Mouse (Mus musculus): ENCODE data around the gene Mmd2. TPM values are rescaled to one million over a fixed set of nuclear protein-coding genes. Genes with fewer than 3 reads are reported as not detected.

Mmd2 gene
- polyA plus RNA-seq, 1 experiment from 2014 or later = 4.8 TPM

GRCm38 (mm10) chr5:142550706-142551652, 57.6 kb downstream of the Mmd2 start, which contains the start of gene Radil:
Radil (minus strand) TSS chr5:142551098.
- peak within 1 kb of the TSS; percentile 89 for H3K27ac ChIP-seq
- H3K9me3 ChIP-seq = no peaks in the 10 kb centered on the region
- H3K27me3 ChIP-seq (ENCODE audit: insufficient read depth, poor library complexity, severe bottlenecking) = no peaks in the 10 kb centered on the region
- 3% methylated on average over 76 of the region's 80 CpGs for WGBS
- peaks cover 42% of the 10 kb centered on the region for H3K4me1 ChIP-seq
- DNase-seq (ENCODE audit: low spot score) = peak; percentile 98
- no peaks in the 10 kb centered on the region for H3K36me3 ChIP-seq
- H3K4me3 ChIP-seq = peak within 1 kb of the TSS; percentile 82

DNA sequence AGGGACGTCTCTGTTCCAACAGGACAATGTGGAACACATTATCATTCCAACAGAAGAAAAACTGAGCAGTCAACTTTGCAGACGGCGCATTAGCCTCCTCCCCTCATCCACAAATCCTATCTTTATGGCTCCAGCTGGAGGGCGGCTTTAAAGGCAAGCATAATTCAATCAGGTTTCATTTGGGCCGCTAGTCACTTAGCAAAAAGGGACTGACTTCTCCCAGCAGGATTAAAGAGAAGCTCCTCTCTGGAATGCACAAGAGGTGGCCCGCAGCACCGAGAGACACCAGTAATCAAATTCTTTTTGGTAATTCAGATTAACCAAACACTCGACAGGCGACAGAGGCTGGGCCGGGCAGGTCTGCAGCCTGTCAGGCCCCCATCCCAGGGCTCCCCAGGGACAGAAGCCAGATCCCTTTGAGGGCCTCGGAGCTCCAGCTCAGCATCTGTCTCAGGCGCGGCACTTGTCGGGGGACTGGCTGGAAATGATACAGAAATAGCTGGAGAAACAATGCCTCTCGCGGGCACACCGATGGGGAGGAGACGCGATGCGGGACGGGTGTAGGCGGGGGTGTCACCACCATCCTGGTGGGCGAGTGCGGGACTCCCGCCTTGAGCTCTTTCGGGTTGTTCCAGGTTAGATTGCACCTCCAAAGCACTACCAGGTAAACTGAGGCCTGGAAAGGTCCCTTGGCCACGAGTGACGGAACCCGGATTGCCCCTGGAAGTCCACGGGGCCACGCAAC, 58.5 kb downstream of the Mmd2 start:
- DNase-seq (ENCODE audit: low spot score) = peak; percentile 92
- Histone ChIP-seq H3K36me3 (no peaks in the 10 kb centered on the region), H3K27me3 (ENCODE audit: insufficient read depth, poor library complexity, severe bottlenecking) (no peaks in the 10 kb centered on the region), H3K27ac (peak overlapping the region; percentile 89), H3K9me3 (no peaks in the 10 kb centered on the region), H3K4me3 (peak overlapping the region; percentile 82), H3K4me1 (peaks cover 51% of the 10 kb centered on the region)
- WGBS = 1% methylated on average over 31 of the region's 31 CpGs

GRCm38 (mm10) chr5:142549441-142549840, 59.2 kb downstream of the Mmd2 start:
- DNase-seq (ENCODE audit: low spot score) = no peak
- no peaks in the 10 kb centered on the region for H3K36me3 ChIP-seq
- H3K27ac ChIP-seq = peak overlapping the region; percentile 89
- H3K4me3 ChIP-seq = peak overlapping the region; percentile 82; the same call in 1 of the 2 replicates
- H3K4me1 ChIP-seq = peaks cover 58% of the 10 kb centered on the region
- H3K27me3 ChIP-seq (ENCODE audit: insufficient read depth, poor library complexity, severe bottlenecking) = no peaks in the 10 kb centered on the region
- H3K9me3 ChIP-seq = no peaks in the 10 kb centered on the region
- WGBS = 34% methylated on average over 9 of the region's 9 CpGs

DNA sequence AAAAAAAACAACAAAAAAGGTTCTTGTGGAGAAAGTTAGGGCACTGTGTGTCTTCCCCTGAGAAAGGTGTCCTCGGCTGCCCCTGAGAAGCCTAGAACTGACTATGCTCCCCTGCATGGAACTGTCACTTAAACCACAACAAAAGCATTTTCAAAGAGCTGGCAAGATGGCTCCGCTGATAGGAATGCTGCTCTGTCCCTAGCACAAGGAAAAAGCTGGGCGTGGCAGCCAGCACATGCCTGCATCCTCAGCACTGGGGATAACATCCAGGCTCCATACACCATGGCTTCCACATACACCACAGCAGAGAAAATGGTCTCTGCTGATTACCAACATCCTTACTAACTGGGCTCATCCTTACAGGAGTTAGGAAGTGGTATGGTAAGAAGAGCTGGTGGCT, 61.5 kb downstream of the Mmd2 start:
- no peaks in the 10 kb centered on the region for H3K27me3 ChIP-seq (ENCODE audit: insufficient read depth, poor library complexity, severe bottlenecking)
- H3K4me3 ChIP-seq = no peak overlapping the region
- peaks cover 5% of the 10 kb centered on the region; the same call in 1 of the 2 replicates for H3K36me3 ChIP-seq
- H3K9me3 ChIP-seq = no peaks in the 10 kb centered on the region
- WGBS = 69% methylated on average over 3 of the region's 3 CpGs
- peaks cover 75% of the 10 kb centered on the region for H3K4me1 ChIP-seq
- no peak overlapping the region for H3K27ac ChIP-seq
- no peak for DNase-seq (ENCODE audit: low spot score)

DNA sequence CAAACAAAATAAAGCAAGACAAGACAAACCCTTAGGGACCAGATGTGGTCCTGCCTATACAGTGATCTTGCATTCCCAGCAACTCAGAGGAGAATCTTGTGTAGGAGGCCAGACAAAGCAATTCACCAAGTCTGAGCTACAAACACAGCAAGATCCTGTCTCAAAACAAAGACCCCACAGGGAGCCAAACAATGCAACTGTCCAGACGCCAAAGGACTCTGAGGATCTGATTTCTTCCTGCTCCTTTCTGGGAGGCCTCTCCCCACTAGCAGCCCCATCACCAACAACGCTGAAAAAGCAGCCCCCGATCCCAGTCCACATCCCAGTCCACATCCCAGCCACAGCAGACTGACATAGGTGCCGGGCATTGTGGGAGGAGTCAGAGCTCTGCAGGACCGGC, 62.3 kb downstream of the Mmd2 start:
- WGBS = 20% methylated on average over 5 of the region's 5 CpGs
- DNase-seq (ENCODE audit: low spot score) = no peak
- no peak overlapping the region for H3K4me3 ChIP-seq
- peaks cover 82% of the 10 kb centered on the region for H3K4me1 ChIP-seq
- peak overlapping the region; percentile 81 for H3K27ac ChIP-seq
- H3K9me3 ChIP-seq = no peaks in the 10 kb centered on the region
- no peaks in the 10 kb centered on the region for H3K27me3 ChIP-seq (ENCODE audit: insufficient read depth, poor library complexity, severe bottlenecking)
- peaks cover 5% of the 10 kb centered on the region; the same call in 1 of the 2 replicates for H3K36me3 ChIP-seq

DNA sequence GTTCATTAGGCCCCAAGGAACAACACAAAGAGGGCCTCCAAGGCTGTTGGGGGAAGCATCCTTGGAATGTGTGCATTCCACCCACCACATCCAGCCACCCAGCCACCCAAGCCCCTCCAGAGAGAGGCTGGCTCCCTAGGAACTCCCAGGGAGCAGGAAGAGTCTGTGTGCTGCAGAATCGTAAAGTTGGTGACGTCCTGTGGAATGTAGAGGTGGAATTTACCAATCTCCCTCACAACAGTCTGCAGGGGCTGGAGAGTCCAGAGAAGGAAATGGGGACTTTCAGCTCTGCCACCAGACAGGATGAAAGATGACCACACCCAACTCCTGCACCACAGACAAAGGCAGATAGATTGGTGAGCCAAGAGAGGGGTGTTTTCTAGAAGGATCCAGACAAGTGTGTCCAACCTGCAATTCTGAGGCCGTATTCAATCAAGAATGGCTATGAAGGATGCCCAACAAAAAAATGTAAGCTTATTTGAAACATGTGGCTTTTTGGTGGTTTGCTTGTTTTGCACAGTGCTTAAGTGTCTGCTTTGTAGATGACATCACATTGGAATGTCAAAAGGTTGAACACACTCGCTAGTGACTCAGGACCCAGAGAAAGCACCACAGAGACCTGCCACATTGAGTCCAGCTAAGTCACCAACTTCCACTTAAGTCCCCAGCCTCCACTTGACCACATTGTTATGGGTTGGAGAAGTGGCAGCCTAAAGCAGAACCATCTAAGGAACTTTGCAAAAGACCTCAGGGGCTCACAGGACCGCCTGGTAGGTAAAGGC, 63.4 kb downstream of the Mmd2 start:
- Histone ChIP-seq H3K4me1 (peaks cover 83% of the 10 kb centered on the region), H3K4me3 (peak overlapping the region; percentile 18; the same call in 1 of the 2 replicates), H3K36me3 (peaks cover 5% of the 10 kb centered on the region; the same call in 1 of the 2 replicates), H3K27ac (peak overlapping the region; percentile 81), H3K27me3 (ENCODE audit: insufficient read depth, poor library complexity, severe bottlenecking) (no peaks in the 10 kb centered on the region), H3K9me3 (no peaks in the 10 kb centered on the region)
- no peak for DNase-seq (ENCODE audit: low spot score)
- 46% methylated on average over 5 of the region's 5 CpGs for WGBS

DNA sequence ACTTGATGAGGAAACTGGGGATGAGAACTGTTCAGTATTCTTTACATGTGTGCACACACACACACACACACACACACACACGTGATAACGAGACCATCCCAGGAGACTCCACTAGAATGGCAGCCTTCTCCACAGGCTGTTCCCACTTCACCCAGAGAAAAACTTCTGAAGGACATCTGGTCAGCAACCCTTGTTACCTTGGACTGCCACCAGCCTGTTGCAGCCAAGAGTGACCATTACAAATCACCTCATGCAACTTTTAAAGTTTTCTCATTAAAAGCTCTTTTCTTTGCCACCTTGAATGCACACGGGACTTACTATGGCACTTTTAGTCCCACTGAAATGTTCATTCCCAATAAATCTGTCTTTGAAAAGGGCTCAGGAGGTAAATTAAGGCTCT, 71.3 kb downstream of the Mmd2 start:
- 83% methylated on average over 3 of the region's 3 CpGs for WGBS
- H3K4me3 ChIP-seq = no peak overlapping the region
- H3K27me3 ChIP-seq (ENCODE audit: insufficient read depth, poor library complexity, severe bottlenecking) = no peaks in the 10 kb centered on the region
- H3K9me3 ChIP-seq = no peaks in the 10 kb centered on the region
- H3K36me3 ChIP-seq = no peaks in the 10 kb centered on the region; the same call in 1 of the 2 replicates
- no peak for DNase-seq (ENCODE audit: low spot score)
- H3K27ac ChIP-seq = no peak overlapping the region
- H3K4me1 ChIP-seq = peaks cover 45% of the 10 kb centered on the region

- DNase-seq (ENCODE audit: low spot score) = no peak
- Histone ChIP-seq H3K4me1 (peaks cover 28% of the 10 kb centered on the region), H3K27me3 (ENCODE audit: insufficient read depth, poor library complexity, severe bottlenecking) (peaks cover 2% of the 10 kb centered on the region), H3K27ac (no peak overlapping the region), H3K36me3 (no peaks in the 10 kb centered on the region), H3K4me3 (no peak overlapping the region), H3K9me3 (no peaks in the 10 kb centered on the region)
- WGBS = 70% methylated on average over 4 of the region's 4 CpGs
Observed at GRCm38 (mm10) chr5:142535388-142535787, 73.2 kb downstream of the Mmd2 start.

GRCm38 (mm10) chr5:142529915-142530314, 78.7 kb downstream of the Mmd2 start, which contains the start of gene Papolb:
Papolb (minus strand) TSS chr5:142530076.
- DNase-seq (ENCODE audit: low spot score) = no peak
- Histone ChIP-seq H3K27ac (peak within 1 kb of the TSS; percentile 79), H3K27me3 (ENCODE audit: insufficient read depth, poor library complexity, severe bottlenecking) (peaks cover 21% of the 10 kb centered on the region), H3K4me3 (peak within 1 kb of the TSS; percentile 47), H3K4me1 (peaks cover 17% of the 10 kb centered on the region), H3K9me3 (no peaks in the 10 kb centered on the region; the same call in 1 of the 2 replicates), H3K36me3 (peaks cover 5% of the 10 kb centered on the region; the same call in 1 of the 2 replicates)
- 39% methylated on average over 41 of the region's 41 CpGs for WGBS

GRCm38 (mm10) chr5:142524711-142525464, 83.7 kb downstream of the Mmd2 start:
- H3K4me1 ChIP-seq = peaks cover 23% of the 10 kb centered on the region
- no peak for DNase-seq (ENCODE audit: low spot score)
- H3K27ac ChIP-seq = peak overlapping the region; percentile 66; the same call in 1 of the 2 replicates
- no peaks in the 10 kb centered on the region; the same call in 1 of the 2 replicates for H3K9me3 ChIP-seq
- peaks cover 15% of the 10 kb centered on the region for H3K27me3 ChIP-seq (ENCODE audit: insufficient read depth, poor library complexity, severe bottlenecking)
- H3K4me3 ChIP-seq = no peak overlapping the region
- WGBS = 42% methylated on average over 8 of the region's 8 CpGs
- peaks cover 4% of the 10 kb centered on the region; the same call in 1 of the 2 replicates for H3K36me3 ChIP-seq

GRCm38 (mm10) chr5:142521195-142521866, 87.3 kb downstream of the Mmd2 start:
- H3K4me1 ChIP-seq = peaks cover 43% of the 10 kb centered on the region
- DNase-seq (ENCODE audit: low spot score) = no peak
- WGBS = 81% methylated on average over 11 of the region's 11 CpGs
- H3K27me3 ChIP-seq (ENCODE audit: insufficient read depth, poor library complexity, severe bottlenecking) = no peaks in the 10 kb centered on the region
- H3K36me3 ChIP-seq = no peaks in the 10 kb centered on the region
- H3K4me3 ChIP-seq = no peak overlapping the region
- no peak overlapping the region; the same call in 1 of the 2 replicates for H3K27ac ChIP-seq
- no peaks in the 10 kb centered on the region for H3K9me3 ChIP-seq
